Mouse (Mus musculus) monocyte, adult 5-6 weeks (primary cell): Measurements from ENCODE around the gene Rnh1. TPM values are rescaled to one million over a fixed set of nuclear protein-coding genes. Genes with fewer than 3 reads are reported as not detected.

Source experiments
- ATAC-seq: fragments of 153-309, 156-312 bp; replicated peaks from 2 replicates; pipeline ENCODE4 v1.8.0; 2017; ENCODE audit warnings: mild to moderate bottlenecking; ENCODE audit not compliant: low TSS enrichment, insufficient number of reproducible peaks, severe bottlenecking, poor library complexity, low FRiP score
- total RNA-seq: library from RNA; stranded (forward); fragments of 200-1000, 200-491, 200-594 nt; gene quantifications from 3 replicates; pipeline ENCODE4 v1.2.3, GENCODE M21; 2017

Gene Rnh1
- total RNA-seq, 1 experiment from 2014 or later: 101 TPM

DNA sequence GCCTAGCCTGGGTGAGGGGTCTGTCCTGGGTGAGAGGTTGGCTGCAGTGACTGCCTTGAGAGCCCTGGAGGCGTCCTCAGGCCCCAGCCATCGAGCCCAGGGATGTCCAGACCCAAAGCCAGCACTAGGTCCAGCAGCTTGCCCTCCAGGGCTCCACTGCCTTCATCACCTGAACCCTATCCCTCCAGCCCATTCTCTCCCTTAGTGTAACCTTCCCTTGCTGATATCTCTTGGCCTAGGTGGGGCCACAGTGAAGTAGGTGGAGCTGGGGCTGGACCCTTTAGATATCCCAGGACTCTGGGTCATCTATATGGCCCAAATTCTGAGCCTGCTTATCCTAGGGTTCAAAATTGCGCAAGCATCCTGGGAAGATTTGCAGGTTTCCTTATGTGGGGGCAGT is 36.9 kb upstream of the Rnh1 start:
- no peak for ATAC-seq

DNA sequence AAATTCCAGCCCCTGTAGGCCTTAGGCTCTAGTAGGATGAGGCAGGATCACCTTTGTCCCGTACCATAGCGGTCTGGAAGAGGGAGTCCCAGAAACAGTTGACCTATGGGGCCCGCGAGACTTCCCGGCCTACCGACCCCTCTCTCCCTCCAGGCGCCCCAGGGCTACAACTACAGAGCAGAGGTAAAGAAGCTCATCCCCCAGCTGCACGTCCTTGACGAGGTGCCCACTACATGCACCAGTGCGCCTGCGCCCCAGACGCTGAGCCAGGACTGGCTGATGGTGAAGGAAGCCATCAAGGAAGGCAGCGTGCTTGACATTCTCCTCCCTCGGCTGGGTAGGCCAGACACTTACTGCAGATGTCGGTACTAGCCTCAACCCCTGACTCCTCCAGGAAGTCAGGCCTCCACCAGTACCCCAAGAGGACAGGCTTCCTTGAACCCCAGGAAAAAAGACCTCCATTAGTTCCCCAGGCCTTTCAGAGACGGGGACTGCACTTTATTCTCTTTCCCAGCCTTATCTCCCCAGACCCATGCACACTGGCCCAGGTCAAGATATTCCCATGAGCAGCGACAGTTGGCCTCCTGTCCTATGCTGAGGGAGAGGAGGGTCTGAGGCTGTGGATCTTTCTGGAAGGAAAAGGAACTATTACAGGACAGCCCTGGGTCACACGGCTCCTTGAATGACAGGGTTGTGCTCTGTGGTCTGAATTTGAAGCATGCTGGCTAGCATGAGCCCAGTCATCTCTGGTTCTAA is 33.7 kb upstream of the Rnh1 start:
- no peak for ATAC-seq

DNA sequence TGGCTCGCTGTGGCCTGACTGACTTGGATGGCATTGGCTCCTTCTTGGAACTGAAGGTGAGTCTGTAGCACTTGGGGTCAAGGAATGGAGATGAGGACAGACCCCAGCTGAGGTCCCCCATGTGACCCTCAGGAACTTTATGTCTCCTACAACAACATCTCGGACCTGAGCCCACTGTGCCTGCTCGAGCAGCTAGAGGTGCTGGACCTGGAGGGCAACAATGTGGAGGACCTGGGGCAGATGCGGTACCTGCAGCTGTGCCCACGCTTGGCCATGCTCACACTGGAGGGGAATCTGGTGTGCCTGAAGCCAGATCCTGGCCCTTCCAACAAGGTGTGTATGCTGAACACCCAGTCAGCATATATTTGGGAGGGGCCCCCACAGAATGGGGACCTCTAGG is 32.8 kb upstream of the Rnh1 start:
- no peak for ATAC-seq

DNA sequence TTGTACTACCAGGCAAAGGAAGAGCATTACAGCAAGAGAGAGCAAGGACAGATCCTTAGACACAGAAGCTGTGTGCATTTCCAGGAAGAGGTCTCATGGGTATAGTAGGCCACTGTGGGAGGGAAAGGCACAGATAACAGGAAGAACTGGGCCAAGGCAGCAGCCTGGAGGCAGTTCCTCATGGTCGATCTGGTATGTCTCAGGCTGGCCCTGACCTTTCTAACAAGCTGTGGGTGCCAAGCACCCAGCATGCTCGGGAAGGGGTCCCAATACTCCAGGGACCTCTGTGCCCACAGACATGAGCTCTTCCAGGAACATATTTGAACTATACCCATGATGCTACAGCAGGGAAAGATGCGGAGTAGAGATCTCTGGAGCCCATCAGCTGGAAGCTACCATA is 31.9 kb upstream of the Rnh1 start:
- ATAC-seq: no peak

DNA sequence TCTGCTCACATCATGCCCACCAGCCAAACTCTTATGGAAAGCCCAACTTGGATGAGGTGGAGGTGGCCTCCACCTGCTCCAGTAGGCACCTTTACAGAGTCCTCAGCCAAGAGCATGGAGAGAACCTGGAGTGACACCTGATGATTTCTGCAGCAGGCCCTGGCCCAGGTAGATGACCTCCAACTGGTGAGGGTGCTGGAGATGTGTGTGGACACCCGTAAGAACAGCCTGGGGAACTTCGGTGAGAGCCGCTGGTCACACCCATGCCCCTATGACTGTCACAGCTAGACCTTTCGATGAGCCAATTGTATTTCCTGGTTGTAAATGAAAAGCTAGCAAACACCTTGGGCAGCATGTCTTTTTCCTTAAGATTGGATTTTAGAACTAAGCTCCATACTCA is 25.5 kb upstream of the Rnh1 start:
- no peak for ATAC-seq

DNA sequence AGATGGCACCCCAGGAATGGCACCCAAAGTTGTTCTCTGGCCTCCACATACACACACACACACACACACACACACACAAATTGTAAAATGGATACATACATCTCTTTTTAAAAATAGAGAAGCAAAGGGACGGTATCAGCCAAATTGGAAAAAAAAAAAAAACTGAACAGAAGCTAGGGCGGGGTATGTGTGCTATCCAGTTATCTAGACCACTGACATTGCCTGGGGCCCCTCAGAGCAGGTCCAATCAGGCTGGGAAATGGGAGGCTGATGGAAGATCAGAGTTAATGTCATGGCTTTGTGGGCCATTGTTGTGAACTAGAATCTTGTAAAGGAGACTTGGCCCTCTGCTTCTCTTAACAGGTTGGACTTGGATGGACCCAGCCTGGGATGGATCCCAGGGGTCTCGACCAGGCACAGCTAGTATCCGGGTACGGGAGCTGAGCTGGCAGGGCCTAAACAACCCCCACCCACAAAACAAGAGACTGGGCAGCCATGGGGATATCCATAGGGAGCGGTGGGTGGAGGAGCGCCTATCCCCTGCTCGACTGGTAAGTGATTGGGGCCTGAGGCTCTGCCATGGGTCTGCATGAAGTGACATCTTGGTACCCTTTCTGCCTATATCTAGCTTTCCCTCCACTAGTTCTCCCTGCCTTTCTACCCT is 24.1 kb upstream of the Rnh1 start:
- ATAC-seq: no peak

DNA sequence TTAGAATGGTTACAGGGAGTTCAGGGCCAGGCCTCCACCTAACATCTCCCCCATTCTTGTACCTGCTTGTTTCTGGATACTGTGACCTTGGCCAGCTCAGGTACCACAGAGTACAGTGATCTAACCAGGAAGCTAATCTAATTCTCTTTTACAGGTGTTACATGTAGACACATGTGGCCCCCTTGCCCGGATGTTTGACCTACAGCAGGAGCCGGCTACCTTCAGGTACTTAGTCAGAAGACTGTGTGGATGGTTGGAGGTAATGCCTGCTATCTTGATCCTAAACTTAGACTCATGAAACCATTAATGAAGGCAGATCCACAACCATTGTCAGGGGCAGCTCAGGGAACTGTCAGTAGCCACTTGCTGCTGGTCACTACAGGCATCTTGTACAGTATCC is 23.1 kb upstream of the Rnh1 start:
- no peak for ATAC-seq

DNA sequence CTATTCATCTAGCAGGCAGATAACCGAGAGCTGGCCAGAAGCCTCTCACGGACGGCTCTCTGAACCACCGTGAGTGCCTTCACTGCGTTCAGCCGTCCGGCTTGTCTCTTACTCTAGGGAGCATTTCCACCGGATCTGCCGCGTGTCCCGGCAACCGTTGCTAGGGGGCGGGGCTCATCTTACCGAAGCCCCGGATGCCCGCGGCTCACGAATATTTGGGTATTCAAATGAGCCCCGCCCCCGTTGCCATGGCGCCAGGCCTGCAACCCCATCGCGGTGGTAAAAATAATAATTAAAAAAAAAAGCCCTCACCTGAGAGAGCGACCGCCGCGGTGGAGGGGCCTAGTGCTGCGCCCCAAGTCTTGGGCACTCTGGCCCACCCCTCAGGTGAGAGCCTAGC is 22.2 kb upstream of the Rnh1 start:
- ATAC-seq: peak; percentile 47

DNA sequence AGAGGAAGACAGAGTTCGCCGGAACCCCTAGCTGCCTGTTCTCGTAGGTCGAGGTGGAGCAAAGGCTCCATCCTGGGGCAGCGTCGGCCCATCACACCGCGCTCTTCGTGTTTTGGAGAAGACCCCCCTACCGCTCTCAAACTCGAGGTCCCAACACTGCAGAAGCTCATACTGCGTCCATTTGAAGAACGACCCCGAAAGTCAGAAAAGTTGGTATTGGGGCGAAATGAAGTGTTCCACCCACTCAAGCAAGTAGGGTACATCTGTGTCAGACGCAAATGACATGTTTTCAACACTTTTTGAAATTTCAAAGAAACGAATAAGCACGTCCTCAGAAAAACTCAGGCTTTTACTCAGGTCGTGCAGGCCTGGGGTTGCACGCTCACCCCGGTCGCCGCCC is 21.8 kb upstream of the Rnh1 start:
- no peak for ATAC-seq

DNA sequence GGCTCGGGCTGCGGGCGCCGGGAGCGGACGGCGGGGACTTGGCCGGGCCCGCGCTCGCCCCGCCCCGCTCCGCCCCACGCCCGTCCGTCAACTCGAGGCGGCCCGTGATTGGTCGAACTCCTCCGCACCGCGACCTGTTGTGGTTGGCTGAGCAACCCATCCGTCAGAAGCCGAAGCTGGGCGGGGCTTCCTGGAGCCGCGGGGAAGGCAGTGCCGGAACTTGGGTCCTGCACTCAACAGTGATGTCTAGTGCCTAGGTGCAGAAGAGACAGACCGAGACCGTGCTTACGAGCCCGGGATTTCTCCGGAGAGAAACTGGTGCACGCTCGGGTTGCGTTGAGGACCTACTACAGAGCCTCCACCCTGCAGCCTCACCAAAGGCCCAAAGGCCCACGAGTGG is 21.3 kb upstream of the Rnh1 start, which contains the start of the genes Hras and Lrrc56:
Hras (minus strand) TSS at position 58 of the 400 bp plus-strand sequence.
Lrrc56 (plus strand) TSS at position 210 of the 400 bp plus-strand sequence.
- peak; percentile 87 for ATAC-seq

DNA sequence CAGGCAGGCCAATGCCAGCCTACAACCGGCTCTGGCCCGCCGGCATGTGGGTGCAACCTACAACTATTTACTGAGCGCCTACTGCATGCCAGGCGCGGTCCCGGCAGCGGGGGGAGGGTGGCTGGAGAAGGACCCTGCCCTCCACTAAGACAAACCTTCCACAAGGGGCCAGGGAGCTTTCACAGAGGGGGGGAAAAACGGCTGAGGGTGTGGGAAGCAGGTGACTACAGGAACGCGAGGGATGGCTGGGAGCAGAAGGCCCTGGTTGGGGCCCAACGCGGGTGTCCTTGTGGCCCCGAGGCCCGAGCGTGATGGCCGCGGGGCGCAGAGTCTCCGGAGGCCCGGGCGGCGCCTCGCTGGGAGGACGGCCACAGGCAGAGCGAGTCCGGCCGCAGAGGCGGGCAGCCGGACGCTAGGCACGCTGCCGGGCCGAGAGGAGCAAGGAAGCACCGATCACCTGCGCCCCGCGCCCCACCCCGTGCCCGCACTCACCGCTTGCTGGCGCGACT is 20.7 kb upstream of the Rnh1 start:
- ATAC-seq: no peak

DNA sequence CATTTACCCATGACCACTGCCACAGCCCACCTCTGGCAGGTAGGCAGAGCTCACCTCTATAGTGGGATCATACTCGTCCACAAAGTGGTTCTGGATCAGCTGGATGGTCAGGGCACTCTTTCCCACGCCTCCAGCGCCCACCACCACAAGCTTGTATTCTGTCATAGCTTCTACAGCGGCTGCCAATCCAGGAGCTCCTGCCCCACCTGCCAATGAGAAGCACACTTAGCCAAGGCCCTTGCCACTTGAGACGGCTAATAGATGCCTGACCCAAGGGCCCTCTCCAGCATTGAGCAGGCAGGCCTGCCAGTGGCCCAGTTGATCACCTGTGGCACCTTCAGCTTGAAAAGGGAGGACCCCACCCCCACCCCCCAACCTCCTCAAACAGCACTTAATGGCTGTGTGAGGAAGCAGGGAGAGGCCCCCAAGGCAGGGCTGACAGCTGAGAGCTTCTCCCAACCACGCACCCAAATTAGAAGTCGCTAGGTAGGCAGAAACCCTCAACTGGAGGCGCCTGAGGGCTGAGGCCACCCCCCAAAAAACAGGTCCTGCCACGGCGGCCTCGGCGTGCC is 20.2 kb upstream of the Rnh1 start:
- ATAC-seq: no peak

DNA sequence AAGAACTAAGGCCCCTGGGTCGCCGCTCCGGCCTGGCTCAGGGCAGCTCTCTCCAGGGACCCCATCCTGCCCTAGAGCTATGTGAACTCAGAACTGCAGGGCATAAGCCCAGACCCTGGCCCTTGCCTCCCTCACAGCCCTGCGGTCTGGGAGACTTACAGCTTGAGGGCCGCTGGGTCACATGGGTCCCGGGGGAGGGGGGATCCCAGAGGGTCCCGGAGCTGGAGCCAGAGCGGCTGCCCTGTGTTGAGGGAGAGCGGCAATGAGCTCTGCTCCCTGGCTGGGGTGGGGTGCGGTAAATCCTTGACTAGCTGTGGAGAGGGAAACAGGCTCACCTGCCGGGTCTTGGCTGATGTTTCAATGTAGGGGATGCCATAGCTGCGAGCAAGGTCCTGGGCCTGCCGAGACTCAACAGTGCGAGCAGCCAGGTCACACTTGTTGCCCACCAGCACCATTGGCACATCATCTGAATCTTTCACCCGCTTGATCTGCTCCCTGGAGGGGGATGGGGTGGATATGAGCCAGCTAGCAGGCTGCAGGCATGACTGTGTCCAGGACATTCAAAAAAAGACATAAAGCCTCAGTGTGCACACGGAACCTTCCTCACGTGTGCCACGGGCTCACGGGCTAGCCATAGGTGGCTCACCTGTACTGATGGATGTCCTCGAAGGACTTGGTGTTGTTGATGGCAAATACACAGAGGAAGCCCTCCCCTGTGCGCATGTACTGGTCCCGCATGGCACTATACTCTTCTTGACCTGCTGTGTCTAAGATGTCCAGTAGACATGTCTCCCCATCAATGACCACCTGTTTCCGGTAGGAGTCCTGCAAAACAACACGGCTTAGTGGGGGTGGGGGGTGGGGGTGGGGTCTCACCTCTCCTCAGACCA is 19.4 kb upstream of the Rnh1 start:
- no peak for ATAC-seq

DNA sequence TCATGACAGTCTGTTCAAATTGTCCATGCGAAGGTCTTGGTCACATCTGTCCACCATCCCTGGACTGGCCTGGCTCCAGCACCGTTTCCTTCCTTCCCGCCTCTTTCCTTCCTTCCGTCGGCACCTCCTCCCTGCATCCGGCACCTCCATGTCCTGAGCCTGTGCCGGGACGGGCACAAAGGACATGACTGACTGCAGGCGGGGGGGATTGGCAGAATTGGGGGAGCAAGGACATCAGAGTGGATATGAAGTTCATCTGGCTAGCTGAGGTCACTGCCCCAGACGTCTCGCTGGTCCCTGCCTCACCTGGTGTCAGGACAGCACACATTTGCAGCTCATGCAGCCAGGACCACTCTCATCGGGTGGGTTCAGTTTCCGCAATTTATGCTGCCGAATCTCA is 18.4 kb upstream of the Rnh1 start:
- ATAC-seq: no peak

DNA sequence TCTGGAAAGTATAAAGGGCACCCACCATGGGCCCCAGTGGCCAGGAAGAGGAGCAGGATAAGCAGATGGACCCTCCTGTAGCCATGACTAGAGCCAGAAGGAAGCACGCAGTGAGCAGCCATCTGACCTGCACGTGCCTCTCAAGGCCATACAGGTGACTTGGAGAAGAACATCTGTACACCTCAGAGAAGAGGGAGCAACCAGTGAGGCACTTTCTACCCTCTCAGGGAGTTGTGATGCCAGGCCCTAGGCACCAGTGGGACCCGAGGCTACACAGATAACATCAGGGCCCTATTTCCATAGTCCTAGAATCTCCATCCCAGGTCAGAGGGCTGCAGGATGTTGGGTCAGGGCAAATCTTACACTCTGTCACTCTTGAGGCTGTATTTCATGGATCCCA is 17.6 kb upstream of the Rnh1 start:
- no peak for ATAC-seq

DNA sequence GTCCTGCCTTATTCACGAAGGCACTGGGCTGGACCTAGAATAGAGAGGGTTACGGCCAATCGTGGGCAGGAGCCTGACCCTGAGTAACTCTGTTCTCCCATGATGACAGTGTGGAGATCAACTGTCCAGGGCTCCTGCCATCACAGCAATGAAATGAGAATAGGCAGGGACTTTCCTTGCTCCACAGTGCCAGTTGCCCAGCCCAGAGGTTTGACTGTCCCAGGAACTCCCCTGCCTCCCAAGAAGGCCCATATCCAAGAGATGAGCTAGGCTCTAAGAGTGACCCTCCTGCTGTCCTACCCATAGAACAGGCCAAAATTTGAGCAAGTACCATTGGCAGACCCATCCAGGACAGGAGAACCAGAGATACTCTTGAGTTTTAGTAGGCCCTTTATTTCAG is 16.1 kb upstream of the Rnh1 start:
- no peak for ATAC-seq

DNA sequence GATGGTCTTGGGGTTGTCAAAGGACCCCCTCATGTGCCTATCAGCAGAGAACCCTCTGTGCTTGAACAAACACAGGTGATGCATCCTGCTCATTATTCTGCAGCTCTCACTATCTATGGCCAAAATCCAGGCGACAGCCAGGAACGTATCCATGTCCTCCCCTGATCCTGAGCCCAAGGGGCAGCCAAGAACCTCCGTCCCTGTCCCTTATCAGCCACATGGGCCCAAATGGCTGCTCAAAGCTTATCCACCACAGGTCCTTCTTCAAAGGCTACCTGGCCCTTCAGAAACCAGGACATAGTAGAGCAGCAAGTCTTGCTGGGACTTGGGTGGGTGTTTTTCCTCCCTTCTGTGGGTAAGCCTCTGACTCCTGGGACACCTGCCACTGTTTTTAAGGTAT is 15.5 kb upstream of the Rnh1 start:
- no peak for ATAC-seq

DNA sequence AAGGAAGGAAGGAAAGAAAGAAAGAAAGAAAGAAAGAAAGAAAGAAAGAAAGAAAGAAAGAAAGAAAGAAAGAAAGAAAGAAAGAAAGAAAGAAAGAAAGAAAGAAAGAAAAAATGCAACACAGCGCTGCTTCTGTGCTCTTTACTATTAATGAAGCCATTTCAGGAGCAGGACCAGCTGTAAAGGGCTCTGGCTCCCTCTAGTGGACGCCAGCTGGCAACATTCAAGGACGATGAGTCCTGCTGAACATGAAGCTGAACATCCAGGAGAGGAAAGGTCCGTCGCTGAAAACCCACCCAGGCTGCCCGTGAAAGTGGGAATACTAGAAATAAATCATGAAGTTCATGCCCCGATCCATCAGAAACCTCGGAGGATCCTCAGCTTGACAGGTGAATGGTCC is 3.5 kb upstream of the Rnh1 start:
- peak; percentile 70 for ATAC-seq

DNA sequence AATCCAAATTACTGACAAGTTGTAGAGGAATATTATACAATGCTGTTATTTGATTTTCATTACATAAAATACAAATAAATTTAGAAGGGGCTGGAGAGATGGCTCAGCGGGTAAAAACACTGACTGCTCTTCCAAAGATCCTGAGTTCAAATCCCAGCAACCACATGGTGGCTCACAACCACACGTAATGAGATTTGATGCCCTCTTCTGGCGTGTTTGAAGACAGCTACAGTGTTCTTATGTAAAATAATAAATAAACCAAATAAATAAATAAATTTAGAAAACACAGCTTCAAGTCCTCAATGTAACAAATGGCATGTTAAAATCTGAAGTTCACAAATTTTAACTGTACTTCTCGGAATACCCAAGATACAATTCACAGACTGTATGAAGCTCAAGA is 2.4 kb upstream of the Rnh1 start:
- no peak for ATAC-seq
